In the genomic region with DNA sequence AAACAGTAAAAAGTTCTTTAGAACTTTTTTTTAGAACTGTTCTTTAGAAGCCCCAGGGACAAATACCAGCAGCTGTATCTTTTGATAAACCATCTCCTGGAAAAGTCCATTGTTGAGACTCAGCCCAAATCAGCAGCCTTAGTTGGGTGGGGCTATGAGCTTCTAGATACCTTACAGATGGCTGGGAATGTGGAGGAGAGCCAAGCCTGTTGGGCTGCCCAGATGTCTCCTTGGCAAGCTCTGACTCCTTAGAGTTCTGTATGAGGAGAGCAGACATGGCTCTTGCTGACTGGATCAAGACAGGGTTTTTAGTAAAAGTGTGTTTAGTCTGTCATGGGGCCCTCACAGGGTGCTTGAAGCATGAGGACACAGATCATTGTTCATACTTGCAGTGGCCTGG, we compare ENCODE assay signal across 12 mouse cellular contexts. TPM values are rescaled to one million over a fixed set of nuclear protein-coding genes. Genes with fewer than 3 reads are reported as not detected.
DNase-seq lines count a peak whose midpoint lies in the region; ATAC-seq lines count a peak whose summit lies in the region.
"Had no signal": no experiment of that assay in that cellular context is flagged by ENCODE, and none has a peak within 500 bp of the region (broad histone marks: within the 10 kb centered on the region; RNA-seq: fewer than 3 reads in every experiment).

No protein-coding gene starts in this region.

- no peak overlapping the region for H3K9ac ChIP-seq in stomach, embryonic 16.5 days (ENCODE audit: low read length)
- H3K9ac ChIP-seq: embryonic facial prominence, embryonic 13.5 days; hindbrain, embryonic 12.5 days had no signal

- DNase-seq in gastrocnemius, postnatal 14 days = peak; percentile 9
- DNase-seq in gastrocnemius, postnatal 4 days (ENCODE audit: low spot score in 2 of 2) = no peak
- DNase-seq in lung, postnatal 36 days = peak; percentile 8
- no peak for DNase-seq in lung, postnatal 25 days (ENCODE audit: low spot score)
- DNase-seq in layer of hippocampus, postnatal 36 days = peak; percentile 26 to 48
- no peak for DNase-seq in kidney, adult 8-10 months
- DNase-seq: gastrocnemius, adult 2 months; kidney, postnatal 10 days had no signal

- no peak overlapping the region for H3K4me3 ChIP-seq in stomach, embryonic 16.5 days (replicated peaks; ENCODE audit: low read length)
- H3K4me3 ChIP-seq: embryonic facial prominence, embryonic 13.5 days; gastrocnemius, adult 2 months; hindbrain, embryonic 12.5 days had no signal

- no peaks in the 10 kb centered on the region for H3K9me3 ChIP-seq in stomach, embryonic 16.5 days (replicated peaks; ENCODE audit: control insufficient read depth, low read length)
- H3K9me3 ChIP-seq: embryonic facial prominence, embryonic 13.5 days; hindbrain, embryonic 12.5 days had no signal

- H3K27ac ChIP-seq in stomach, embryonic 16.5 days (ENCODE audit: low read length) = peak overlapping the region; percentile 37
- H3K27ac ChIP-seq: embryonic facial prominence, embryonic 13.5 days; gastrocnemius, adult 2 months; hindbrain, embryonic 12.5 days had no signal

- no peaks in the 10 kb centered on the region for H3K36me3 ChIP-seq in stomach, embryonic 16.5 days (ENCODE audit: control insufficient read depth, insufficient read depth, low read length)
- H3K36me3 ChIP-seq: embryonic facial prominence, embryonic 13.5 days; hindbrain, embryonic 12.5 days had no signal

- H3K4me2 ChIP-seq in stomach, embryonic 16.5 days (ENCODE audit: low read depth, low read length) = no peak overlapping the region
- H3K4me2 ChIP-seq: embryonic facial prominence, embryonic 13.5 days; hindbrain, embryonic 12.5 days had no signal

- intact Hi-C loops in gastrocnemius, postnatal 14 days (cut with DNase I; ENCODE audit: low total_unique reads) = no loop called here

- no peaks in the 10 kb centered on the region for H3K27me3 ChIP-seq in stomach, embryonic 16.5 days (ENCODE audit: control insufficient read depth, insufficient read depth, low read length)
- H3K27me3 ChIP-seq: embryonic facial prominence, embryonic 13.5 days; hindbrain, embryonic 12.5 days had no signal

- ATAC-seq in stomach, embryonic 16.5 days (ENCODE audit: insufficient read depth, low FRiP score) = peak; percentile 77; the same call in 1 of the 2 replicates

- no peaks in the 10 kb centered on the region for H3K4me1 ChIP-seq in stomach, embryonic 16.5 days (ENCODE audit: control insufficient read depth, insufficient read depth, low read length)
- H3K4me1 ChIP-seq: embryonic facial prominence, embryonic 13.5 days had no signal

RNA-seq across cellular contexts. Expression of gene Tcerg1l, which starts 53.8 kb away (rescaled TPM):
- total RNA-seq in gastrocnemius, postnatal 14 days (2021) = not detected
- under 1 TPM; 0.10 to 0.25 TPM for total RNA-seq in gastrocnemius, postnatal 4 days (2021)
- 10 to 100 TPM; 10.3 to 12.0 TPM for total RNA-seq in layer of hippocampus, postnatal 36 days (2021)
- 0.23 and 0.36 TPM in 2 replicates for polyA plus RNA-seq in stomach, embryonic 16.5 days (2015; fragmentation: Nextera tagmentation; extraction: Ambion mirVana)
- total RNA-seq: gastrocnemius, adult 2 months had no signal
- polyA plus RNA-seq: liver, embryonic 16.5 days had no signal

Comparison
In these comparisons a context has a peak if more than half of its experiments do, and no peak if none do; other contexts are left out.
1. DNase-seq: peak in gastrocnemius, postnatal 14 days (single experiment), lung, postnatal 36 days (single experiment) and layer of hippocampus, postnatal 36 days (2 of 2); none in gastrocnemius, postnatal 4 days (0 of 2), lung, postnatal 25 days (single experiment) and kidney, adult 8-10 months (0 of 2).
2. RNA of gene Tcerg1l, which starts 53.8 kb away (total RNA-seq): 10.3 to 12.0 TPM in layer of hippocampus, postnatal 36 days; 0.10 to 0.25 TPM in gastrocnemius, postnatal 4 days and not detected in gastrocnemius, postnatal 14 days; every median in the first group is over 4 times any median in the second.